Mouse (Mus musculus): ENCODE results near the gene Gal3st2b.
"Not testable (repeated sequence)": the region's sequence is repeated elsewhere in the genome, so short reads cannot be mapped to it uniquely, and the experiment has no call there.

Gal3st2b gene

DNA sequence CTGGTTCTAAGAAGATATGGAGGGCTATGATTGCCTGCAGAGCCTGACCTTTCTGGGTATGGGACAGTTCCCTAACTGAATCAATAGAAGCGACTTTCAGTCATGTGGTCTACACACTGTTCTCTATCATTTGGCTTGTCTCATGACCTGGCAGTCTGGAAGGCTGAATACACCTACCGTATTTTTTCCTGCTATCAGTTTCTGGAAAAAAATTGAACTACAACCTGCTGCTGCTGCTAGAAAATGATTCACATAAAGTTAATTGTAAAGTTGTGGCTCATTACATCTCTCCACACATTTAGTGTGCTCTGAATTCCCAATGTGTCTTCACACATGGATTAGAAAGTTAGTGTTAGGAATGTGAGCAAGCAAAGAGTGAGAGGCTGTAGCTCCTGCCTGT, at the start of gene Gal3st2b:
Gene Gal3st2b, plus strand, starts transcription at position 301 of the 400 bp plus-strand sequence.
- DNase-seq (ENCODE audit: low spot score), result not testable (repeated sequence)

DNA sequence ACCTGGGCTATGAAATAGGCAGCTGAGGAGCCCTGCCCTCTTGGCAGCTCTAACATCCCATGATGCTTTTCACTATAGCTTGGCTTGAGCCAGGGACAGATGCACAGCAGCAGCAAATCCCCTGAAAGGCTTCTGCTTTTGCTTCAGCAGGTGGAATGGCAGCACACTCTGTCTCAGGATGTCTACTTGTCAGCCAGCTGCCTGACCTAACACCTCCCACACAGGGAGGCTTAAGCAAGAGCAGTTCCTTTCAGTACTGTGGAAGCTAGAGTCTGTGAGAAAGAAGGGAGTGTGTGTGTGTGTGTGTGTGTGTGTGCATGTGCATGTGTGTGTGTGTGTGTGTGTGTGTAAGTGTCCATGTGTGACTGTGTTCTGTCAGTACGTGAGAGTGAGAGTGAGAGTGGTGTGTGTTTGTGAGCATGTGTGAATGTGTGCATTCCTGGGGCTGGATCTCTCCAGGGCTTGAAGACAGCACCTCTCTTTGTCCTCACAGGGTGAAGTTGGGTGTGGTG, 46.5 kb upstream of the Gal3st2b start:
- DNase-seq (ENCODE audit: low spot score), result not testable (repeated sequence)

DNA sequence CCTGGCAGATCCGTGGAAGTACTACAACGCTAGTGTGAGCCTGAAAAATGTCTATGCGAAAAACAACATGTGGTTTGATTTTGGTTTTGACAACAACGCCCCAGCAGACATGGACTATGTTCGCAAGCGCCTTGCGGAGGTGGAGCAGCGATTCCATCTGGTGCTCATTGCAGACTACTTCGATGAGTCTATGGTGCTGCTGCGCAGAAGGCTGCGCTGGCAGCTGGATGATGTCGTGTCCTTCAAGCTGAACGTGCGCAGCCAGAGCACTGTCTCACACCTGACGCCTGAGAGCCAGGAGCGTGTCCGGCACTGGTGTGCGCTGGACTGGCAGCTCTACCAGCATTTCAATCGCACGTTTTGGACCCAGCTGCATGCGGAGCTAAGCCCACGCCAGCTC, 43.7 kb upstream of the Gal3st2b start:
- not testable (repeated sequence) for DNase-seq (ENCODE audit: low spot score)

DNA sequence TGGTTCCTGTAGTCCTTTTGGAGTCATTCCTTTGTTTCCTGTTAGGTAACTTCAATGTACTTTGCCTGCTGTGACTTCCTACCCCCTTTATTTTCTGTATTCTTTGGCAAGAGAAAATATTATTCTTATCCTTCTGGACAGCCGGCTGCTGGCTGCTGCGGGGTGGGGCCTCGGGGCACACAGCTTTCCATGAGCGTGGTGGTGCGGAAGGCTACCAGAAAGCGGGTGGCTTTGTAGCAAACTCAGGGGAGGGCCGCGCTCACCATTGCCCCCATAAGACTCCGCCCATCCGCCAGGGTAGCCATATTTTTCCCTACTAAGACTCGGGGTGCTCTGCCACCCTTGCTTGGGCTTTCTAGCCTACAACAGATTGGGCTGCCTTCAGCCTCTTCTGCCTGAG, 36.3 kb upstream of the Gal3st2b start:
- not testable (repeated sequence) for DNase-seq (ENCODE audit: low spot score)

DNA sequence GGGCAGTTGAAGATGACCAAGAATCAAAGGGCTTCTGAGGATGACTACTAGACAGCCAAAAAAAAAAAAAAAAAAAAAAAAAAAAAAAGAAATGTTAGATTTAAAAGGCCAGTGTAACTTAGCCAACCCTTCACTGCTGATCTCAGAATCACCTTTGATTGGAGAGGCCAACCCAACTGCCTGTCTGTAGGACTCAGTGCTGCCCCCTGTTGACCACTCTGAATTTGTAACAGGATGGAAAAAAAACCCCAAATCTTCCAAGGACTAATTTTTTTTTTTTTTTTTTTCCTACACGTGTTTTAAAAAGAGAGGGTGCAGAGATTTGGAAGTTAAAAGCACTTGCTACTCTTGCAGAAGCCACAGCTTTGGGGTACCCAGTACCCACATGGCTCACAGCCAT, 27.2 kb upstream of the Gal3st2b start:
- DNase-seq (ENCODE audit: low spot score), result not testable (repeated sequence)

DNA sequence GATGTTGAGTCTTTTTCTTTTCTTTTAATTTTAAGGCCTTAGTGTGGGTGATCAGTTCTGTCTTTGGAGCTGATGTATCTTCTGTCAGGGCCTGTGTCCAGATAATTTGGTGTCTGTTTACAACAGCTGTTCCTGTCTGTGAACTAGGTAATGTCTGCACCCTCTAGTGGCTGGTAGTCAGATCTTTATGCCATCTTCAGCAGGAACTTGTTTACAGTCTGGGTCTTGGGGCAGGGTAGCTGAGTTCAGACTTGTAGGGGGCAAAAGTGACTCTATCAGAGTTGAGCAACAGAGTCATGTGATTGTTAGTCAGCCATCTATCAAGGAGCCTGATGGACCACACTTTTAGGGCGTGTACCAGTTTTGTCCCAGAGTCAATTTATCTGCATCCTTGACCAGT, 20.7 kb upstream of the Gal3st2b start:
- not testable (repeated sequence) for DNase-seq (ENCODE audit: low spot score)

DNA sequence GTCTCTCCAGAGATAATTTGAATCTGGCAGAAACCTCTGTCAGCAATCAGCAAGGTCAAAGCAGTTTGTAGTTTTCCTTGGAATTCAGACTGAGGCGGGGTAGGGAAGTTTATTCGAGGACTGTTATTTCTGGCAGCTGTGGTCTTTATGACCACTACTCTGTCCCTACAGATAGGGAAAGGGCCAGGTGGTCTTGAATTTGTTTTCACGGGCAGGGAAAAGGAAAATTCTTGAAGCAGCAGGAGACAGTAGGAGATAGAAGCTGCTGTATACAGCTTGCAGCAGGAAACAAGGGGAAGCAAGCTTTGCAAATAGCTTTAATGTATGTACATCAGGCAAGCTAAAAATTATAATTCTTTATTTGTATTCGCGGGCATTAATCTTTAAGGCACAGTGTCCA, 16.8 kb upstream of the Gal3st2b start:
- not testable (repeated sequence) for DNase-seq (ENCODE audit: low spot score)

DNA sequence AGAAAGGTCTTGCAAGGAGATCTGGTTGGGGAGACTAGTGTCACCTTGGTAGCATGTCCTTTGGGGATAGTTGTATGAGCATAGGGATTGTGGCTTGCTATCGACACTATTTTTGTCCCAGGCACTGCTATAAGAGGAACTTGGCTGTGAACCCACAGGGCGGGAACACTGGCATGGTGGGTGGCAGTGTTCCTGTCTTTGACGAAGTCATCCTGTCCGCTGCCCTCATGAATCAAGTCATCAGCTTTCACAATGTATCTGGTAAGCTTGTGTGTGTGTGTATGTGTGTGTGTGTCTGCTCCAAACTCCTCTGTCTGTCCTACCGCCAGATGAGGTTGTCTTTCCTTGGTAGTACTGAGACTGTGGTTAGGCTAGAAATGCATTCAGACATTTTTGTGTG, 11.4 kb upstream of the Gal3st2b start:
- DNase-seq (ENCODE audit: low spot score), result not testable (repeated sequence)

DNA sequence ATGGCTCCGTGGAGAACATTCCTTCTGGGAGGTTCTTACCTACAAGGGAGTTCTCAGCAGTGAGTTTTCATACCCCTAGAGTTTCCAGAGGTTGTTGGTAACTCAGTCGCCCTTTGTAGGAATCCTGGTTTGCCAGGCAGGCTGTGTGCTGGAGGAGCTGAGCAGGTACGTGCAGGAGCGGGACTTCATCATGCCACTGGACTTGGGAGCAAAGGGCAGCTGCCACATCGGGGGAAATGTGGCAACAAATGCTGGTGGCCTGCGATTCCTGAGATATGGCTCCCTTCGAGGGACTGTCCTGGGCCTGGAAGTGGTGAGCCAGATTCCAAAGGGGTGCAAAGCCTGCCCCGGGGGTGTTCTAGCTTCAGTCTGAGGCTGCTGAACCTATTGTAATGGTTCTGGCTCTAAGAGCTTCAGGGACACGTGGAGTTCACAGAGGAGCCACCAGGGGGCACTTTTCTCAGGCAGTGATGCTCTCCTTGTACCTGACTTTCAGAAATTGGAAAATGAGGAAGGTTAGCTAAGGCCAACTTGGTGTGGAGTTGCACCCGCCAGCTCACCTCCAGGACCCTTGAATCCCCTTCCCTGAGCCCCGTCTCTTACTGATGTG, 9.0 kb upstream of the Gal3st2b start:
- not testable (repeated sequence) for DNase-seq (ENCODE audit: low spot score)

DNA sequence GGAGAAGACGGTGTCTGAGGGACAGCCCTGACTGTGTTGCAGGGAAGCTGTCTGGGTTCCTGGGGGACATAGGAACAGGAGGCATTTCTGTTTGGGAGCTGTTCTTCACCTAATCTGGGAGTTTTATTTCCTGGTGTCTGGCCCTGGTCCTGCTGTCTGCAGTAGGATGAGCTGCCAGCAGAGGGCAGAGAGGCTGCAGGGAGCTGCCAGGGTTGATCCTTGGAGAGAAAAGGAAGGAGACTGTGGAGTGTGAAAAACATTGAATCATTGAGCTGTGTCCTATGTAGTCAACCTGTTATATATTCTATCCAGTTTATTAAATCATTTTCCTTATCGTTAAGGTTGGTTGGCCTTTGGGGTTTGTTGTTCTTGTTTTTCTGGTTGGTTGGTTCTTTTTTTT, 6.2 kb upstream of the Gal3st2b start:
- DNase-seq (ENCODE audit: low spot score), result not testable (repeated sequence)

DNA sequence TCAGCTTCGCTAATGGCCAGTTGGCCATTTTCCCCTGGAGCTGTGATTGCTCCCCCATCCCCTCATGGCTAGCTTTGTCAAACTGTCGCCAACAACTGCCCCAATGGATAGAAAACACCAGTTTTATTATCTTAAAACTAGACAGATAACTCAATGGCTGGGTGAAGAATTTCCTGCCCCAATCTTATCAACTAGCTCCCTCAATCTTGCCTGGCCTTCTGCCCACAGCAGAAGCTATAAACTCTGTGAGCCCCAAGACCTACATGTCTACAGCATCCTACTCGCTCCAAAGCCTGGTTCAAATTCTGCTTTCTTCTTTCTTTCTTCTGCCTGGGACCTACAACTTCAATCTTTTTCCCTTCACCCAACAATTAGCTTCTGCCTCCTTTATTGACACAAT, 951 bp upstream of the Gal3st2b start:
- DNase-seq (ENCODE audit: low spot score), result not testable (repeated sequence)

DNA sequence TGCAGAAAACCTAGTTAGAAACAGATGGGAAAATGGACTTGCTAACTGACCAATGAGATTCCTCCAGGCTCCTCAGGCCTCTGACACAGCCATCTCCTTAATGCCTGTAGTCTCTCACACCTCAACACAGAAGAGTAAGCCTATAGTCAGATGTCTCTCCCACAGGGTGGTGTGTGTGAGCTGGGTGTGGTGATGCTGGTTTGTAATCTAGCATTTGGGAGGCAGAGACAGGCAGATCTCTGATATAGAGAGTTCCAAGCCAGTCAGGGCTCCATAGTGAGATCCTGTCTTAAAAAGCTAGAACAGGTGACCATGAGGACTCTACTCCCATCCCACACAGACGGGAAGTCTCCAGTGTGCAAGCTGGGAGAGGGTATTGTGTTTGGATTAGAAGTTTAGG, 664 bp downstream of the Gal3st2b start:
- DNase-seq (ENCODE audit: low spot score), result not testable (repeated sequence)

DNA sequence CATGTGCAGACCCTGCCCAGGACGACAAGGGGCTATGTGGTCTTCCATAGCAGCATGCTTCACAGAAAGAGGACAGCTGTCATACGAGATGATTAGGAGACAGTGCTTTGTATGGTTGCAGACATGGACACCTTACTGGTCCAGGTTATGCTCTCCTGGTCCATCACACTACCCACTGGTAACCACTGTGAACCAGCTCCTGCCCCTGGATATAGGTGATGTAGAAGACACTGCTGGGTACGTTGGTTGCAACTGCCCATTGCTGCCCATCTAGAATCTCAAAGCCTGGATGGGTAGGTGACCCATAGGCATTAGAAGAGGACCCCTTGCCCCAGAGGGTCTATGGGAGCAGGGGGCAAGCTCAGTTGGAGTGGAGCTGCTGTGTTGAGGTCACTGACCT, 1.2 kb downstream of the Gal3st2b start:
- DNase-seq (ENCODE audit: low spot score), result not testable (repeated sequence)

DNA sequence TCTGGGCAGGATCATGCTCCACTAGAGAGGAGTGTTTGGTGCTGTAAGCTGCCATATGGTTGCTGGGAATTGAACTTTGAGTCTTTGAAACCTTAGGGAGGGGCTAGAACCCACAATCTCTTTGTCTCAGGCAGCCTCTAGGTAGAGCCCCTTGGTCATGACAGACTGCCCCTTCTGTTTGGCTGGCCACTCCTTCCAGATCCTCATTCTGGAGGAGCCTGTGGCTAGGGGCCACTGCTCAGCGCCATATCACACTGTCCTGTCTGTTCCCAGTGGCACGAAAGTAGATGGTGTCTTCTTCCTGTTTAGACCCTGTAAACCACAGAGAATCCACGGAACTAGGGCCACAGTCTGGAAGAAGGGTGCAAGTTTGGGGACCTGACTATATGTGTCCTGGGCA, 4.5 kb downstream of the Gal3st2b start:
- DNase-seq (ENCODE audit: low spot score), result not testable (repeated sequence)

DNA sequence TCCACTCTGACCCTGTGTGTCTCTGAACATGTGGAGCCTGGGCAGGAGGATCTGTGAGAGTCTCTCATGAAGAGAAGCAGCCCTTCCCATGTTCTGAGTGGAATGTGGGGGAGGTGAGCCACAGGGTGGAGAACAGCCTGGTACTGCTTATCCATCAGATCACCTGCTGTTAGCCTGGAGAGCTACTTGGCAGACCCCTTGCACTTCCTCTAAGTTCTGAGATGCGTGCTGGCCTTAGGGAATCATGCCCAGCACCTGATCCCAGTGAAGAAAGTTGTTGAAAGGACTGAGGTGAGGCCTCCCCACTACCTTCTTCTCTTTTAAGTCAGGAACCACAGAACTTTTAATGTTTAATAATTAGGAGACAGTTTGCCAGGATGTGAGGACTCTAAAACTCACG, 5.0 kb downstream of the Gal3st2b start:
- DNase-seq (ENCODE audit: low spot score), result not testable (repeated sequence)

DNA sequence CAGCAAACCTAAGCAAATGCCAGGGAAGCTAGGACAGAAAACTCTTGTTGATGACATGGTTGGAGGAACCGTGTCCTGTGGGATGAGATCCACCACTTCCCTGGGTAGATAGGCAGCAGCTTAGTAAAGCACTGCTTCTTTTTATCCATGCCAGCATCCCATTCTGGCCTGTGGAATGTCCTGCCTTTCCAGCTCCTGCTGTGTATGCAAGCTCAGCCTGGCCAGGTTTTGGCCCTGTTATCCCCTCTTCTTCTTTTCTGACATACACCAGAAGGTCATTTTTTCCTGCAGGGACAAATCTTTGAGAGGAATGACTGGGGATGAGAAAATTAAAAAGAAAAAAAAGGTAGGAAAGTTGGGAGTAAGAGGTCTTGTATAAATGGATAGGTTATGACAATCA, 17.3 kb downstream of the Gal3st2b start:
- not testable (repeated sequence) for DNase-seq (ENCODE audit: low spot score)

DNA sequence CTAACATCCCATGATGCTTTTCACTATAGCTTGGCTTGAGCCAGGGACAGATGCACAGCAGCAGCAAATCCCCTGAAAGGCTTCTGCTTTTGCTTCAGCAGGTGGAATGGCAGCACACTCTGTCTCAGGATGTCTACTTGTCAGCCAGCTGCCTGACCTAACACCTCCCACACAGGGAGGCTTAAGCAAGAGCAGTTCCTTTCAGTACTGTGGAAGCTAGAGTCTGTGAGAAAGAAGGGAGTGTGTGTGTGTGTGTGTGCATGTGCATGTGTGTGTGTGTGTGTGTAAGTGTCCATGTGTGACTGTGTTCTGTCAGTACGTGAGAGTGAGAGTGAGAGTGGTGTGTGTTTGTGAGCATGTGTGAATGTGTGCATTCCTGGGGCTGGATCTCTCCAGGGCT, 19.7 kb downstream of the Gal3st2b start:
- not testable (repeated sequence) for DNase-seq (ENCODE audit: low spot score)

DNA sequence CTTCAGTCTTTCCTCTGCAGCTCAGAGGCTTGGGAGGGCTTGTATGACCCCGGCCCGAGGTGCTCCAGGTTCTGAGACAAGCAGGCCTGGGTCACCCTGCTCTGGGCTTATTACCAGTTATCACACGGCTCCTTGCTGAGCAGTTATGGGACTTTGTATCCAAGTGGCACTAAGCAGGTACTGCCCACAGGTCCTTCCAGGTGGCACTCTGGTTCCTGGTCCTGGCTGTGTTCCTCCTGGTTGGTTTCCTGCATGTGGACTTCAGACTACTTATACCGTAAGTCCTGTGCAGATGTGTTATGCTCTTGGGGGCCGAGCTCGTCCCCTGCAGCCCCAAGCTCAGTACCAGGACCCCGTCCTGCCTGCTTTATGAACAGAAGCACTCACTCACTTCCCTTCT, 20.3 kb downstream of the Gal3st2b start:
- DNase-seq (ENCODE audit: low spot score), result not testable (repeated sequence)

DNA sequence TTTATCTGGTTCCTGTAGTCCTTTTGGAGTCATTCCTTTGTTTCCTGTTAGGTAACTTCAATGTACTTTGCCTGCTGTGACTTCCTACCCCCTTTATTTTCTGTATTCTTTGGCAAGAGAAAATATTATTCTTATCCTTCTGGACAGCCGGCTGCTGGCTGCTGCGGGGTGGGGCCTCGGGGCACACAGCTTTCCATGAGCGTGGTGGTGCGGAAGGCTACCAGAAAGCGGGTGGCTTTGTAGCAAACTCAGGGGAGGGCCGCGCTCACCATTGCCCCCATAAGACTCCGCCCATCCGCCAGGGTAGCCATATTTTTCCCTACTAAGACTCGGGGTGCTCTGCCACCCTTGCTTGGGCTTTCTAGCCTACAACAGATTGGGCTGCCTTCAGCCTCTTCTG, 31.0 kb downstream of the Gal3st2b start:
- not testable (repeated sequence) for DNase-seq (ENCODE audit: low spot score)

DNA sequence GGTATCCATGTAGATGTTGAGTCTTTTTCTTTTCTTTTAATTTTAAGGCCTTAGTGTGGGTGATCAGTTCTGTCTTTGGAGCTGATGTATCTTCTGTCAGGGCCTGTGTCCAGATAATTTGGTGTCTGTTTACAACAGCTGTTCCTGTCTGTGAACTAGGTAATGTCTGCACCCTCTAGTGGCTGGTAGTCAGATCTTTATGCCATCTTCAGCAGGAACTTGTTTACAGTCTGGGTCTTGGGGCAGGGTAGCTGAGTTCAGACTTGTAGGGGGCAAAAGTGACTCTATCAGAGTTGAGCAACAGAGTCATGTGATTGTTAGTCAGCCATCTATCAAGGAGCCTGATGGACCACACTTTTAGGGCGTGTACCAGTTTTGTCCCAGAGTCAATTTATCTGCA, 48.4 kb downstream of the Gal3st2b start:
- not testable (repeated sequence) for DNase-seq (ENCODE audit: low spot score)

DNA sequence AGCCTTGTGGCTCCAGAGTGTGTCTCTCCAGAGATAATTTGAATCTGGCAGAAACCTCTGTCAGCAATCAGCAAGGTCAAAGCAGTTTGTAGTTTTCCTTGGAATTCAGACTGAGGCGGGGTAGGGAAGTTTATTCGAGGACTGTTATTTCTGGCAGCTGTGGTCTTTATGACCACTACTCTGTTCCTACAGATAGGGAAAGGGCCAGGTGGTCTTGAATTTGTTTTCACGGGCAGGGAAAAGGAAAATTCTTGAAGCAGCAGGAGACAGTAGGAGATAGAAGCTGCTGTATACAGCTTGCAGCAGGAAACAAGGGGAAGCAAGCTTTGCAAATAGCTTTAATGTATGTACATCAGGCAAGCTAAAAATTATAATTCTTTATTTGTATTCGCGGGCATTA, 52.3 kb downstream of the Gal3st2b start:
- DNase-seq (ENCODE audit: low spot score), result not testable (repeated sequence)

DNA sequence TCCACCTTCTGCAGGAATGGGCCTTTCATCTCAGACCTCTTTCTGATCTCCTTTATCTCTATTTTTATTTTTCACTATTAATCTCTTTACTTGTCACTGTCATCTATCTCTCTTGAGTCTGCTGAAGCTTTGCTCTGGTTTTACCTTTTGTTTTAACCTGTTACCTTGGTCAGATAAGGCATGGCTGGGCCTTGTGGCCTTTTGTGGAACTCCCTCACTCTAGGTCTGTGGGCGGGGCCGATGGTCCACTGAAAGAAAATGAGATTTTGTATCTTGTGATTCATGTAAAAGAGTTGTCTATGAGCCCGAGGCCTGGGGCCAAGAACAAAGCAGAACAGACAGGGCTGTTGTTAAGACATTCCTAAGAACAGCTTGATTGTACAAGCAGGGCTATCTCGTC, 52.7 kb downstream of the Gal3st2b start:
- not testable (repeated sequence) for DNase-seq (ENCODE audit: low spot score)

DNA sequence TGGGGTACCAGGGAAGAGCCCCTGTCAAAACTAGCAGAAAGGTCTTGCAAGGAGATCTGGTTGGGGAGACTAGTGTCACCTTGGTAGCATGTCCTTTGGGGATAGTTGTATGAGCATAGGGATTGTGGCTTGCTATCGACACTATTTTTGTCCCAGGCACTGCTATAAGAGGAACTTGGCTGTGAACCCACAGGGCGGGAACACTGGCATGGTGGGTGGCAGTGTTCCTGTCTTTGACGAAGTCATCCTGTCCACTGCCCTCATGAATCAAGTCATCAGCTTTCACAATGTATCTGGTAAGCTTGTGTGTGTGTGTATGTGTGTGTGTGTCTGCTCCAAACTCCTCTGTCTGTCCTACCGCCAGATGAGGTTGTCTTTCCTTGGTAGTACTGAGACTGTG, 57.7 kb downstream of the Gal3st2b start:
- DNase-seq (ENCODE audit: low spot score), result not testable (repeated sequence)

DNA sequence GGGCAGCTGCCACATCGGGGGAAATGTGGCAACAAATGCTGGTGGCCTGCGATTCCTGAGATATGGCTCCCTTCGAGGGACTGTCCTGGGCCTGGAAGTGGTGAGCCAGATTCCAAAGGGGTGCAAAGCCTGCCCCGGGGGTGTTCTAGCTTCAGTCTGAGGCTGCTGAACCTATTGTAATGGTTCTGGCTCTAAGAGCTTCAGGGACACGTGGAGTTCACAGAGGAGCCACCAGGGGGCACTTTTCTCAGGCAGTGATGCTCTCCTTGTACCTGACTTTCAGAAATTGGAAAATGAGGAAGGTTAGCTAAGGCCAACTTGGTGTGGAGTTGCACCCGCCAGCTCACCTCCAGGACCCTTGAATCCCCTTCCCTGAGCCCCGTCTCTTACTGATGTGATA, 60.2 kb downstream of the Gal3st2b start:
- not testable (repeated sequence) for DNase-seq (ENCODE audit: low spot score)
